Mouse (Mus musculus): ENCODE measurements at regions not wholly inside any gene's neighbourhood (a gene's known extent, or its start where the extent isn't known, plus 50 kb on each side); places are given as distances from the start of the nearest gene placed in this dataset.

DNA sequence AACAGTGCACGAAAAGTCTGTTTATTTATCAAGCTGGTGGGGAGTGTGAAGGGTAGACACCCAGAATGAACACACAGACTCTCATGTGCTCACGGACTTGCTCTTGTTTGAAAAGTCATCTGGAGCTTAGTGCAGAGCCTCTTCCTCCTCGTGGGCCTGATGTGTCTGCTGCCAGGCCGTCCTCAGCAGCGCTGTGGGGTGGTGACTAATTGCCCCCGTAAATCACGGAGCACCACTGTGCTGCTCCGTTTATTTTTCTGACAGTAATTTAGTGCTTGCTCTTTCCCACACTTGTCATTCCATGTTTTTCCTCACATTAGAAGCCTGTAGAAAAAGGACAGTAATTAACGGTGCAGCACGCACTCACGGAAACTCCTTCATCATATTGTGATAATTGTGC lies 51.2 kb upstream of the Gm17304 start:
- Histone ChIP-seq H3K27me3 (ENCODE audit: control insufficient read depth, insufficient read depth, low read length) (peaks cover 6% of the 10 kb centered on the region; the same call in 1 of the 2 replicates), H3K4me2 (replicated peaks; ENCODE audit: low read depth) (no peak overlapping the region), H3K36me3 (ENCODE audit: control insufficient read depth, insufficient read depth, low read length) (no peaks in the 10 kb centered on the region), H3K27ac (replicated peaks) (no peak overlapping the region), H3K9me3 (ENCODE audit: control insufficient read depth, low read length) (no peaks in the 10 kb centered on the region), H3K9ac (ENCODE audit: low read length) (no peak overlapping the region), H3K4me3 (ENCODE audit: low read depth, low read length) (no peak overlapping the region), H3K4me1 (replicated peaks; ENCODE audit: control insufficient read depth, insufficient read depth) (0 out of 2 replicates have a peak, but pooled peaks cover 3% of the 10 kb centered on the region)
- TF ChIP-seq CTCF (IDR thresholded peaks at IDR 0.05; ENCODE audit: low read depth): no peak
- TF ChIP-seq EP300 (optimal IDR thresholded peaks at IDR 0.05): no peak
- WGBS: 30% methylated on average over 11 of the region's 11 CpGs
- ATAC-seq (ENCODE audit: low FRiP score, low TSS enrichment) (no peak), DNase-seq (ENCODE audit: low spot score) (no peak)

DNA sequence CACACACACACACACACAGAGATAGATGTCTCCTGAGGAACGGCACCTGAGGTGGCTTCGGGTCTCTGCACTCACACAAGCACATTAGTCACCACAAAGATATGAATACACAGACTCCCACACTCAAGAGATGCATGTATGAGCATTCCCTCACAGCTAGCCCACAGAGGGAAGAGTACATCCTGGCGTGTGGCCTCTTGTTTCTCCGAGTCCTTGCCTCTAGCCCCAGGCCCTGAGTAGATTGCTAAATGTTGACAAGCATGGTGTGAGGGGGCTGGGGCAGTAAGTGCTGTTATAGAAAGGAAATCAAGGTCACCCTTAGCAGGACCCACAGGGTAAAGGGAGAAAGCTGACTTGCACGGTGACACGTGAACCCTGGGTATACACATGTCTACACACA lies 69.6 kb upstream of the Gm17304 start:
- Histone ChIP-seq H3K9ac (ENCODE audit: low read length) (no peak overlapping the region), H3K27me3 (ENCODE audit: control insufficient read depth, insufficient read depth, low read length) (no peaks in the 10 kb centered on the region), H3K9me3 (ENCODE audit: control insufficient read depth, low read length) (no peaks in the 10 kb centered on the region), H3K4me3 (ENCODE audit: low read depth, low read length) (no peak overlapping the region), H3K4me1 (replicated peaks; ENCODE audit: control insufficient read depth, insufficient read depth) (no peaks in the 10 kb centered on the region), H3K36me3 (ENCODE audit: control insufficient read depth, insufficient read depth, low read length) (no peaks in the 10 kb centered on the region), H3K27ac (replicated peaks) (no peak overlapping the region), H3K4me2 (replicated peaks; ENCODE audit: low read depth) (no peak overlapping the region)
- TF ChIP-seq EP300 (optimal IDR thresholded peaks at IDR 0.05): no peak
- no peak for TF ChIP-seq CTCF (IDR thresholded peaks at IDR 0.05; ENCODE audit: low read depth)
- no peak for ATAC-seq (ENCODE audit: low FRiP score, low TSS enrichment)
- 81% methylated on average over 6 of the region's 6 CpGs for WGBS
- DNase-seq (ENCODE audit: low spot score): no peak

DNA sequence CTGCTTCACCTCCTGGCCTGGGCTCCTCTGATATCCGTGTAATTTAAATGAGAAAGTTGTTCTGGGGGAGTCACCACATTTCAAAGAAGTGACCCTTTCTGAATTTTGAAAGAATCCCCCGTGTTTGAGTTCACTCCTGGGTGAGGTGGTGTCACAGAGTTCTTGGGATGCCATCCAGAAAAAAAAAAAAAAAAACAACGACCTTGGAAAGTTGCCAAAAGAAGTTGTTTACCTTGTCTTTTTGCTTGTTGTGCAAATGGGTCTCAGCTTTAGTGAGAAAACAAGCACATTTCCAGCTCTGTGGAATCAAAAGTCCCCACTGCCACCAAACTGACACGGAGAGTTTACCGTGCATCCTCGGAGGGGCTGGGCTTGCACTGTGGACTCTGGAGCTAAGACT lies 71.7 kb upstream of the Gm17304 start:
- WGBS: 36% methylated on average over 6 of the region's 6 CpGs
- no peak for ATAC-seq (ENCODE audit: low FRiP score, low TSS enrichment)

DNA sequence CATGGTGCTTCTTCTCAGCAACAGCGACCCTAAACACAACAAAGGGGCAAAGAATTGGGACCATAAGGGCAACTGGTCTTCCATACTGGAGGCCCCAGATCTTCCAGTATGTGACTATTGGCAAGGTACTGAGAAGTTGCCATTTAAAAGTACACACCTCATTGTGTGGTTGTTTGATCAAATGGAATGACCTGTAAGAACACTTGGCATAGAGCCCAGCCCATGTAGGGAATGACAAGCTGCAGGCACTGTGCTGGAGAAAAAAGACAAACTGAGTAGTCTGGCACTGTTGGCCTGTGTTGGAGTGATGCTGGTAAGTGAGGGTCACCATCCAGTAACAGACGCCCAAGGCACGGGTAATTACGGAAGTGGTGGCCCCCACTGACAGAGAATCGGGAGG lies 72.8 kb upstream of the Gm17304 start:
- ATAC-seq (ENCODE audit: low FRiP score, low TSS enrichment) (no peak), DNase-seq (ENCODE audit: low spot score) (peak; percentile 34)
- TF ChIP-seq CTCF (IDR thresholded peaks at IDR 0.05; ENCODE audit: low read depth) (no peak), EP300 (optimal IDR thresholded peaks at IDR 0.05) (no peak)
- Histone ChIP-seq H3K4me1 (replicated peaks; ENCODE audit: control insufficient read depth, insufficient read depth) (no peaks in the 10 kb centered on the region), H3K27me3 (ENCODE audit: control insufficient read depth, insufficient read depth, low read length) (no peaks in the 10 kb centered on the region), H3K9me3 (ENCODE audit: control insufficient read depth, low read length) (no peaks in the 10 kb centered on the region), H3K4me3 (ENCODE audit: low read depth, low read length) (no peak overlapping the region), H3K4me2 (replicated peaks; ENCODE audit: low read depth) (no peak overlapping the region), H3K9ac (ENCODE audit: low read length) (no peak overlapping the region), H3K36me3 (ENCODE audit: control insufficient read depth, insufficient read depth, low read length) (no peaks in the 10 kb centered on the region), H3K27ac (replicated peaks) (no peak overlapping the region)
- 72% methylated on average over 5 of the region's 5 CpGs for WGBS

More for the DNA sequence above, 71.7 kb upstream of the Gm17304 start:
- Histone ChIP-seq H3K9ac (ENCODE audit: low read length) (no peak overlapping the region), H3K27ac (replicated peaks) (no peak overlapping the region), H3K36me3 (ENCODE audit: control insufficient read depth, insufficient read depth, low read length) (no peaks in the 10 kb centered on the region), H3K9me3 (ENCODE audit: control insufficient read depth, low read length) (no peaks in the 10 kb centered on the region), H3K4me1 (replicated peaks; ENCODE audit: control insufficient read depth, insufficient read depth) (no peaks in the 10 kb centered on the region), H3K4me2 (replicated peaks; ENCODE audit: low read depth) (no peak overlapping the region), H3K4me3 (ENCODE audit: low read depth, low read length) (no peak overlapping the region), H3K27me3 (ENCODE audit: control insufficient read depth, insufficient read depth, low read length) (no peaks in the 10 kb centered on the region)
- no peak for DNase-seq (ENCODE audit: low spot score)
- TF ChIP-seq EP300 (optimal IDR thresholded peaks at IDR 0.05): no peak
- no peak for TF ChIP-seq CTCF (IDR thresholded peaks at IDR 0.05; ENCODE audit: low read depth)

DNA sequence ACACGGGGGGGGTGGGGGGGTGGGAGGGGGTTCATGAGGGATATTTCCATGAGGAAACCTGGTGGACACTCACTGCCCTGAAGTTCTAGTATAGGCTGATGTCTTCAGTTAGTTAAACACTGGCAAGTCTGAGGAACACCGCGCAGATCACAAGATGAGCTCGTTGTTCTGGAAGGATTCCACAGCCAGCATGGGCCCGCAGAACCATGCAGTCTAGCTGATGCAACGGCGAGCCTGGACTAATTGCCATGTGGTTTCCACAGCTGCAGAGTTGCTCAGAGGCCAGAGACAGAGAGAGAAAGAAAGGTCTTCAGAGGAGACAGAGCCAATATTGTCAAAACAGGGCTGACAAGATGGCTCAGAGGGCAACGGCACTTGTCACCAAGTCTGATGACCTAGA lies 70.8 kb upstream of the Barhl2 start:
- no peak overlapping the region for H3K27ac ChIP-seq (replicated peaks)
- no peak overlapping the region for H3K4me2 ChIP-seq (replicated peaks; ENCODE audit: low read depth)
- no peaks in the 10 kb centered on the region for H3K9me3 ChIP-seq (ENCODE audit: control insufficient read depth, low read length)
- H3K9ac ChIP-seq (ENCODE audit: low read length): no peak overlapping the region
- no peak for ATAC-seq (ENCODE audit: low FRiP score, low TSS enrichment)
- H3K36me3 ChIP-seq (ENCODE audit: control insufficient read depth, insufficient read depth, low read length): no peaks in the 10 kb centered on the region
- 81% methylated on average over 8 of the region's 8 CpGs for WGBS
- TF ChIP-seq CTCF (IDR thresholded peaks at IDR 0.05; ENCODE audit: low read depth): no peak
- TF ChIP-seq EP300 (optimal IDR thresholded peaks at IDR 0.05): no peak
- H3K27me3 ChIP-seq (ENCODE audit: control insufficient read depth, insufficient read depth, low read length): no peaks in the 10 kb centered on the region
- H3K4me1 ChIP-seq (replicated peaks; ENCODE audit: control insufficient read depth, insufficient read depth): no peaks in the 10 kb centered on the region
- DNase-seq (ENCODE audit: low spot score): no peak
- no peak overlapping the region for H3K4me3 ChIP-seq (ENCODE audit: low read depth, low read length)

DNA sequence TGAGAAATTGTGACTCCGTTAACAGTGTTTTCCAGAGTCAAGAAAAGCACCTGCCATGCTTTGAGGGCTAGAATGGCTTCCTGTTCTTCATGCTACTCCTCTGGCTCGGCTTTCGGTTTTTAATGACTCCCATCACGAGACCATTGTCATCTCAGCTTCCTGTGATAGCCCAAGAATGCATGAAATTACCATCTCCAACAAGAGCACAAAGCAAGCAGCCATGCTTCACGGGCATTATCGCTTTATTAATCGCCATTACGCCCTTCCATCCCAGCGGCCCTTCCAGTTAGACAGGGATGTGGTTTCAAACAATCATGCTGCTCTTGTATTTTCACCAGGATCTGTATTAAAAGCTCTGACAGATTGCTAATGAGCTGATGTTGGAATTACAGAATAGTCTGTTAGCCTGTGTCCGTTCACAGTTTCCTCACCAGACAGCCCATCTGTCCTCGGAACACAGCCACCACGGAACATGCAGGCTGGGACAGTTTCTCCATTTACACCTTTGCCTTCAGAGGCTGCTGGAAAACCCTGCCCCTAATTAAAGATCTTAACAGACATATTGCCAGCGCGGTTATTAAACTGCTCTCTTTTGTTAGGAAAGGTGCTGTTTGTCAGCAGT lies 69.5 kb upstream of the Barhl2 start:
- Histone ChIP-seq H3K27me3 (ENCODE audit: control insufficient read depth, insufficient read depth, low read length) (no peaks in the 10 kb centered on the region), H3K36me3 (ENCODE audit: control insufficient read depth, insufficient read depth, low read length) (no peaks in the 10 kb centered on the region), H3K4me2 (replicated peaks; ENCODE audit: low read depth) (no peak overlapping the region), H3K9ac (ENCODE audit: low read length) (no peak overlapping the region), H3K4me3 (ENCODE audit: low read depth, low read length) (no peak overlapping the region), H3K9me3 (ENCODE audit: control insufficient read depth, low read length) (no peaks in the 10 kb centered on the region), H3K27ac (replicated peaks) (no peak overlapping the region), H3K4me1 (replicated peaks; ENCODE audit: control insufficient read depth, insufficient read depth) (no peaks in the 10 kb centered on the region)
- WGBS: 83% methylated on average over 14 of the region's 14 CpGs
- TF ChIP-seq CTCF (IDR thresholded peaks at IDR 0.05; ENCODE audit: low read depth): no peak
- TF ChIP-seq EP300 (optimal IDR thresholded peaks at IDR 0.05): no peak
- no peak for ATAC-seq (ENCODE audit: low FRiP score, low TSS enrichment)
- DNase-seq (ENCODE audit: low spot score): no peak
